Mouse (Mus musculus) Patski (cell line): ENCODE measurements around the gene Olfr1265. TPM values are rescaled to one million over a fixed set of nuclear protein-coding genes. Genes with fewer than 3 reads are reported as not detected.

Experiments used
- ATAC-seq: fragments of 100-300 bp; one replicate; pipeline ENCODE4 v1.8.0; 2021
- CTCF ChIA-PET: fragments of 350-600 bp; sonication (Branson Sonifier 250); formaldehyde crosslinking; loops from one replicate; lab custom pipeline; 2022; ENCODE audit warnings: inconsistent platforms; lab: Charles Lee
- POLR2A ChIA-PET: fragments of 350-600 bp; sonication (Branson Sonifier 250); formaldehyde crosslinking; loops from one replicate; lab custom pipeline; 2022; ENCODE audit warnings: antibody characterized with exemption, inconsistent platforms; lab: Charles Lee
- DNase-seq: peaks from one replicate; pipeline ENCODE4 v3.0.0-alpha.2; 2011; ENCODE audit warnings: low read depth, low spot score
- H3K27me3 ChIP-seq: fragments of 371-371 bp; one replicate; pipeline ENCODE4 v1.5.1; 2021
- CTCF ChIP-seq: fragments of 100-300 bp; IDR thresholded peaks from one replicate; pipeline ENCODE4 v1.5.1; 2021
- in situ Hi-C: fragments of 300-500 bp; cut with MboI; formaldehyde crosslinking; loops from 3 replicates; pipeline ENCODE4 v1.11.1; 2018; ENCODE audit warnings: low pct_unique_long_range_greater_than_20kb, mixed read lengths
- polyA plus RNA-seq: library from polyadenylated mRNA; unstranded; gene quantifications from one replicate; pipeline ENCODE4 v1.2.3, GENCODE M21; 2021

The Olfr1265 gene
- 0.01 TPM for polyA plus RNA-seq

GRCm38 (mm10) chr2:90035037-90035436 is at the start of gene Olfr1265:
Gene Olfr1265, plus strand, starts transcription at chr2:90035337.
- CTCF ChIA-PET = no interaction called here
- in situ Hi-C loops = no loop called here

GRCm38 (mm10) chr2:89990921-89991320 is 44.2 kb upstream of the Olfr1265 start, which contains the start of gene Olfr1261:
Gene Olfr1261, plus strand, starts transcription at chr2:89991221.
- CTCF ChIA-PET = no interaction called here
- no peak for ATAC-seq
- POLR2A ChIA-PET = no interaction called here
- in situ Hi-C loops = no loop called here
- DNase-seq = no peak
- no peak for TF ChIP-seq CTCF
- peaks cover 7% of the 10 kb centered on the region for H3K27me3 ChIP-seq

More at GRCm38 (mm10) chr2:90035037-90035436, at the start of gene Olfr1265:
- no peak for ATAC-seq
- POLR2A ChIA-PET = no interaction called here
- TF ChIP-seq CTCF = no peak
- H3K27me3 ChIP-seq = no peaks in the 10 kb centered on the region
- no peak for DNase-seq

GRCm38 (mm10) chr2:89999845-90000244 is 35.3 kb upstream of the Olfr1265 start, which contains the start of gene Olfr1262:
Gene Olfr1262, plus strand, starts transcription at chr2:90000145.
- in situ Hi-C loops = no loop called here
- CTCF ChIA-PET = no interaction called here
- no peaks in the 10 kb centered on the region for H3K27me3 ChIP-seq
- no peak for DNase-seq
- POLR2A ChIA-PET = no interaction called here
- ATAC-seq = no peak
- TF ChIP-seq CTCF = no peak

- ATAC-seq = no peak
- CTCF ChIA-PET = no interaction called here
- no peak for DNase-seq
- POLR2A ChIA-PET = no interaction called here
- in situ Hi-C loops = no loop called here
- H3K27me3 ChIP-seq = peaks cover 4% of the 10 kb centered on the region
- TF ChIP-seq CTCF = no peak
Measured at GRCm38 (mm10) chr2:90011831-90012230, 23.3 kb upstream of the Olfr1265 start, which contains the start of gene Olfr1263. Gene Olfr1263, plus strand, starts transcription at chr2:90012131.

- TF ChIP-seq CTCF = no peak
- in situ Hi-C loops = no loop called here
- CTCF ChIA-PET = no interaction called here
- H3K27me3 ChIP-seq = no peaks in the 10 kb centered on the region
- ATAC-seq (no peak), DNase-seq (no peak)
- POLR2A ChIA-PET = no interaction called here
Measured at GRCm38 (mm10) chr2:90025477-90025876, 9.7 kb upstream of the Olfr1265 start, which contains the start of gene Olfr1264. Gene Olfr1264, minus strand, starts transcription at chr2:90025577.

- CTCF ChIA-PET = no interaction called here
- POLR2A ChIA-PET = no interaction called here
- no peaks in the 10 kb centered on the region for H3K27me3 ChIP-seq
- no peak for ATAC-seq
- no peak for DNase-seq
- TF ChIP-seq CTCF = no peak
- in situ Hi-C loops = no loop called here
Measured at GRCm38 (mm10) chr2:90063494-90063893, 28.4 kb downstream of the Olfr1265 start, which contains the start of gene Olfr140. Gene Olfr140, minus strand, starts transcription at chr2:90063594.

GRCm38 (mm10) chr2:90070065-90070464 is 34.9 kb downstream of the Olfr1265 start:
- no peak for ATAC-seq
- no peak for TF ChIP-seq CTCF
- ChIA-PET CTCF (no interaction called here), POLR2A (no interaction called here)
- no peak for DNase-seq
- no peaks in the 10 kb centered on the region for H3K27me3 ChIP-seq
- in situ Hi-C loops = no loop called here

Other genes with a start within 250 kb of the Olfr1265 start
- gene Olfr1254, start 241.7 kb upstream of the Olfr1265 start, polyA plus RNA-seq = not detected
- gene Olfr1255, start 223.3 kb upstream of the Olfr1265 start, polyA plus RNA-seq = not detected
- 0.01 TPM for gene Olfr1256, start 193.8 kb upstream of the Olfr1265 start, polyA plus RNA-seq
- gene Olfr48, start 187.1 kb upstream of the Olfr1265 start, polyA plus RNA-seq = not detected
- not detected for gene Olfr1257, start 156.9 kb upstream of the Olfr1265 start, polyA plus RNA-seq
- gene Olfr1258, start 108.0 kb upstream of the Olfr1265 start, polyA plus RNA-seq = not detected
- not detected for gene Olfr1259, start 86.7 kb upstream of the Olfr1265 start, polyA plus RNA-seq
- gene Olfr1260, start 61.0 kb upstream of the Olfr1265 start, polyA plus RNA-seq = 0.01 TPM
- not detected for gene Olfr1261, start 44.1 kb upstream of the Olfr1265 start, polyA plus RNA-seq
- gene Olfr1262, start 35.2 kb upstream of the Olfr1265 start, polyA plus RNA-seq = not detected
- not detected for gene Olfr1263, start 23.2 kb upstream of the Olfr1265 start, polyA plus RNA-seq
- gene Olfr1264, start 9.8 kb upstream of the Olfr1265 start, polyA plus RNA-seq = not detected
- not detected for gene Olfr140, start 28.3 kb downstream of the Olfr1265 start, polyA plus RNA-seq
- gene Olfr1269, start 86.1 kb downstream of the Olfr1265 start, polyA plus RNA-seq = not detected
- not detected for gene Olfr32, start 107.0 kb downstream of the Olfr1265 start, polyA plus RNA-seq
- not detected for gene Olfr1270, start 117.8 kb downstream of the Olfr1265 start, polyA plus RNA-seq
- gene Olfr1506, start 189.2 kb downstream of the Olfr1265 start, polyA plus RNA-seq = not detected
- not detected for gene Olfr142, start 222.3 kb downstream of the Olfr1265 start, polyA plus RNA-seq
- not detected for gene Olfr1271, start 235.7 kb downstream of the Olfr1265 start, polyA plus RNA-seq